Mouse (Mus musculus): ENCODE measurements around the gene Rgs3.

Gene Rgs3

GRCm38 (mm10) chr4:62742885-62743760 is 183.5 kb downstream of the Rgs3 start:
- DNase-seq (ENCODE audit: low spot score), result no peak

GRCm38 (mm10) chr4:62744534-62744956 is 184.9 kb downstream of the Rgs3 start:
- DNase-seq (ENCODE audit: low spot score), result no peak

- DNase-seq (ENCODE audit: low spot score), result no peak
These were observed 185.5 kb downstream of the Rgs3 start for GRCm38 (mm10) chr4:62744985-62745638.
